Mouse (Mus musculus) layer of hippocampus, adult 9-10 months (tissue): ENCODE data around the gene Herc3.
"Not testable (repeated sequence)": the region's sequence is repeated elsewhere in the genome, so short reads cannot be mapped to it uniquely, and the experiment has no call there.

ENCODE experiments used
- DNase-seq: peaks from one replicate; pipeline ENCODE4 v3.0.0; 2022; ENCODE audit warnings: low spot score

Herc3 gene

DNA sequence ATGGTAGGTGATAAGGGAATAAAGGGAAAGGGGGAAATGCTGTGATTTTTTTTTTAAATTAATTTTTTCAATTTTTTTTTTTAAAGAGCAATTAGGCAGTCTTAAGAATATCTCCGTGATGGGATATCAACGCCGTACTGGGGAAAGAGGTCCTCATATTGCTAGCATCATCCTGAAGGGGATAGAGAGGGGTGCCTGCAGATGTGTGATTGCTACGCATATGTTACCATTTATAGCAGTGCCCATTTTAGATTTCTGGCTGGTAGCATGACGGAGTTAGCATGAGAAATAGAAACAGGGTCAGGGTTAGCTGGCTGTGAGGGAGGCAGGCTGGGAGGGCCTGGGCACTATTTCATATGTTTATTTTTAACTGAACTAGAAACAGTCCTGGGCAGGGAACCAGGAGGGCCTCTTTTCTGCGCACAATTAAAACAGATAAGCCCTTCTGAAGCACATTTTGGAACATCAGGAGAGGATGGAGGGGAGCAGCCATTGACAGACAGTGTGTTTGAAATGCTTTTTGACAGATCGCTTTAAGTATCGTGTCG lies 31.3 kb downstream of the Herc3 start:
- no peak for DNase-seq

DNA sequence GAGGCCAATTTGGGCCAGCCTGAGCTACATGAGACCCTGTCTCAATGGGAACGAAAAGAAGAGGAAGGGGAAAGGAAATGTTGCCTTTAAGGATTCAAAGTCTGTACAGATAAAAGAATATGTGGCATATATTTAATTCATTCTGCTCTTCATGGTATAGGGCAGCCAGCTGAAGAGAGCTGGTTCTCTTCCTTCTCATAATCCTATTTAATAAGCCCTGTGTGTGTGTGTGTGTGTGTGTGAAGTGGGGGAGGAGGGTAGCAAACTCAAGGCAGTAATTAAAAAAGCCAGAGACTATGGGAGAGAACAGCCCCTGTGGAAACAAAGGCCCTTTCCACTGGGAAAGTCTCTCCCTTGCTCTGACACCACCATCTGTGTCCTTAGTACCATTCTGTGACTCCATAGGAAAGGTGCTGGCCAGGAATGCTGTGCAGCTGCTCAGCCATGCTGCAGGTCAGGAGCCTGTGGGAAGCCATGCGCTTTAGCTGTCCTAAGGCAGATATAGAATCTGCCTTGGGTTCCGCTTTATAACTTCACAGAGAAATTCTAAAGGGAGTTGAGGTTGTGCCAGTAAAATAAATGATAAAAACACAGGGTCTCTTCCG lies 32.5 kb downstream of the Herc3 start:
- no peak for DNase-seq

DNA sequence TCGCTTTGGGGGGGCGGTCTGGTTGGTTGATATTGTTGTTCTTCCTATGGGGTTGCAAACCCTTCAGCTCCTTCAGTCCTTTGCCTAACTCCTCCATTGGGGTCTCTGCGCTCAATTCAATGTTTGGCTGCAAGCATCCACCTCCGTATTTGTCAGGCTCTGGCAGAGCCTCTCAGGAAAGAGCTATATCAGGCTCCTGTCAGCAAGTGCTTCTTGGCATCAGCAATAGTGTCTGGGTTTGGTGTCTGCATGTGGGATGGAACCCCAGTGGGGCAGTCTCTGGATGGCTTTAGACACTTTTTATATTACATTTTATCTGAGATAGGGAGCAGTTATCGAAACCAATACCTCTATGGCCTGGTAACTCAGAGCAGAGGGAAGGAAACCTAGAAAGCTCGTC lies 36.6 kb downstream of the Herc3 start:
- DNase-seq = not testable (repeated sequence)

DNA sequence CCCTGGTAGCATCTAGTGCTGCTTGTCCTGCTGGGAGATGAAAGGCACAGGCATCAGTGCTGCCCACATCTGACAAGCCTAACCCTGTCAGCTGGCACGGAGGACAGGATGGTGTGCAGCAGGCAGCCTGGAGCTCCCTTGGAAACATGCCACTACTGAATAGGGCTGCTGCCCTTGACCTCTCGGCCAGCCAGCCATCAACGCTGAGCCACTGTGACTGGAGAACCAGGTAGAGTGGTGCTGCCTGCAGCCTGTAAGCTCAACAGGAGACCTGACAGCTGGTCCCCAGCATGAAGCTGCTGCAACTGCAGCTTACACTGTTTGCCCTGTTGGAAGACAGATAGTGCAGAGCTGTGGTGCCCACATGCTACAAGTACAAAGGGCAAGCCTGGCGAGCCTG lies 48.3 kb downstream of the Herc3 start:
- DNase-seq = no peak

GRCm38 (mm10) chr6:58879987-58880386 lies 48.7 kb downstream of the Herc3 start:
- DNase-seq = no peak

GRCm38 (mm10) chr6:58880861-58881260 lies 49.6 kb downstream of the Herc3 start:
- no peak for DNase-seq

DNA sequence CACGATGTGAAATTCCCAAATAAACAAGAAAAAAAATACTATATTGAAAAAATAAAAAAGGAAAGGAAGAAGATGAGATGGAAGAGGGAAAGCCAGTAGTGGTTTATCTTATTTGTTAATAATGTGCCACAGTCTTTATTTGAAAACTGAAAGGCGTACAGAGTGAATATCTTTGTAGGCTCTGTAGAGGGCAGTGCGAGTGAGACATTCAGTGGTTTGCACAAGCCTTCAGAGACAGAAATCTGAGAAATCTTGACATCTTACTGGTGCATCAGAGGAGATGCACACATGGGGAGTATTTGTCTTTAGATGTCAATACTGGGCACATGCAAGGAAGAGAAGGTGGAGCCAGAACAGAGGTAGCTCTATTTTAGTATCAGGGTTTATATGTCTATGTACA lies 50.1 kb downstream of the Herc3 start:
- DNase-seq = no peak

DNA sequence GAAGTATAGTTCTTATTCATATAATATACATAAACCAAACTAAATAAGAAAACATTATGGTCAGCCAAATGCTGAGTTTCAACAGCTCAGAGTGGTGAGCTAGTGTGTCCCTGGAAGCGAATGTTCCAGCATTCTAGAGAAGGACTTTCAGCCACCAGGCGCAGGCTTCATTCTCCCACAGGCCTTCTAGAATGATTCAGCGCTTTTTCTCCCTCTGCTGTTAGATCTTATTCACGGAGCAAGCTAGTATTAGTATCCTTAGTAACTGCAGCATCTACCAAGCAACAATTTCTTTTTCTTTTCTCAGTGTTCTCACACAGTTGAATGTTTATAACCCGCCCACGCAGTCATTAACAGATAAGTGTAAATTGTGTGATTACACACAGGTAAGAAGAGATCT lies 51.0 kb downstream of the Herc3 start:
- no peak for DNase-seq

GRCm38 (mm10) chr6:58889917-58890316 lies 58.7 kb downstream of the Herc3 start:
- DNase-seq = no peak

DNA sequence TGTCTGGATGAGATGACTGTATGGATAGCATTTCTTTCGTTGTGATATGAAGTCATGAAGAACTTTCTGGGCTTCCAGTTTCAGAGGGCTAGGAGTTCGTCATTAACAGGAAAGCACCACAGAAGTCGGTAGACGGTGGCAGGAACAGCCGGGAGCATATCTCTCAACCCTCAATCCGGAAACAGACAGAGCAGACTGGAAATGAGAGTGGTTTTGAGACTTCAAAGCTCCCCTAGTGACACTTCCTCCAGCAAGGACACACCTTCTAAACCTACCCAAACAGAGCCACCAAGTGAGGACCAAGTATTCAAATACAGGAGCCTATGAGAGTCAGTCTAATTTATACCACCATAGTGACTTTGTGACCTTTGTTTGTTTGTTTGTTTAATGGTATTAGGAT lies 62.0 kb downstream of the Herc3 start:
- DNase-seq = no peak

DNA sequence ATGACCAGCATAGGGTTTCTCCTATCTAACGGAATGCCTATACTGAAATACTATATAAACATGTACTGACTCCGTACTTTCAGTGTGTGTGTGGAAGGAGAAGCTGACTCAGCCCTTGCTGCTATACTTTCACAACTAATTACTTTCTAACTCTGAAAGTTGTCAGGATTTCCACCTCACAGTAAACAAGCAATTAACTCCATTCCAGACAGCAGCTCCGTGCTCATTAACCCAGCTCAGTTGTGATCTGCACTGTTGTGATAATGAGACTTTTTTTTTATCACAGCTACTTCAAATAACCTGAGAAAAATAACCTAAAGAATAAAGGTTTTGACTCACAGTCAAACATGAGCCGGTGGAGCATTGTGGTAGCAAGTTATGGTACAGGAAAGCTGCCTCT lies 63.7 kb downstream of the Herc3 start:
- no peak for DNase-seq

DNA sequence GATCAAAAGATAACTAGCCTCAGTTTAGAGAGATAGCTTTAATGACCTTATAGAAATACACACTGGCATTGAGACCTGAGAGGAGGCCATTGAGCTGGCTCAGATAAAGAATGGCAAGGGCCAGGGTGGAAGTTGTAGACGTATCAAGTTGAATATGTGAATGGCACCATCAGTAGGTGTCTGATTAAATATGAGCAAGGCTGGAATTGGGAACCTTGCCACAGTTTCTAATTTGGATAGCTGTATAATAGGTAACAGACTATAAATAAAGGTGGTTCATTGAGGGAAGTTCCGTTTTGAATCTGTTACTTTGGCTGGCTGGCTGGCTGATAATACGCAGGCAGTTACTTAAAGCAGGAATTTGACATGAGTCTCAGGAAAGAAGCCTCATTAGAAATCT lies 65.4 kb downstream of the Herc3 start:
- DNase-seq = no peak

DNA sequence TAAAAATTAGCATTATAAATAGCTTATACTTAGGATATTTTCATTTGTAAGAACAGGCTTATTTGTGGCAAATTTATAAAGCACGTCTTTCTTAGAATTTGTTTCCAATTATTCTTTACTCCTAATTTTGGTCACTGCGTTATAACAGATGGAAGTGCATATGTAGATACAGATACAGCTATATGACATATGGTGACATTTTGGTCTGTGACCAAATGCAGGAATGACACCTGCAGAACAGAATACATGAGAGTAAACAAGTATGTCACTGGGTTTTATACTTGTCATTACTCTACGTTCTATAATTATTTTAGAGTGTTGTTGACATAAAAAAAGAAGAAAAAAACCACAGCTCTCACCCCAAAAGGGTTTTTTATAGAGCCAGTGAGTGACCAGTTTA lies 67.8 kb downstream of the Herc3 start:
- DNase-seq = no peak

GRCm38 (mm10) chr6:58900536-58900935 lies 69.3 kb downstream of the Herc3 start:
- no peak for DNase-seq

DNA sequence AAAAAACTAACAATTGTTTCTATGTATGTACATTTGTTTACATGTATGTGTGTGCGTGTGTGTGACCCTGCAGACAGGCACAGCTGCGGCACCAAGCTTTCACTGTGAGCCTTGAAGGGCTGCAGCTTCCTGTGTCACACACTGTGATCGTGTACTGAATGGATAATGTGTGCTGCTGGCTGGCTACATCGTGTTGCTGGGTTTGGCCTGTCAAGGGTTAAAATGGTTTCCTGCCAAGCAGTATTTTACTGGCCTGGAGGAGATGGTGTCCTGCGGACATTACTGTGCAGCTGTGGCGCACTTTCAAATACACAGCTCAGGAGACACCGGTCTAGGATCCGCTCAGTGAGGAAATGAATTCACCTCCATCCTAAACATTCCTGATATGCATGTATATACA lies 71.9 kb downstream of the Herc3 start:
- no peak for DNase-seq

DNA sequence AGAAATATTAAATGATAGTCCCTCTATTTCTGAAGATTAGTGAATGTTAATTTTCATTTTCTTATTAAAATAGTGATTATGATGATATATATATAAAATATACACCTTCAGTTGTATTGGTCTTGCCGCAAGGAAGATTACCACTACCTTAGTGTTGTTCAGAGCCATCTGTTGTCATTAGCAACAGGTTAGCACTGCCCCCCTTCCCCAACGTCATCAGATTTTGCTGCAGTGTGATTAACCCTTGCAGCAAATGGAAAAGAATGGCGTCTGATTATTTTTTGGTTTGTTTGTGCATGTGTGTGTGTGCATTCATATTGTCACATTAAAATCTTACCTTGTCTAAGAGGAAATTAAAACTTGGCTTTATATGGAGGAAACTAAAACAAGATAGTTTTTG lies 73.3 kb downstream of the Herc3 start:
- DNase-seq = no peak

DNA sequence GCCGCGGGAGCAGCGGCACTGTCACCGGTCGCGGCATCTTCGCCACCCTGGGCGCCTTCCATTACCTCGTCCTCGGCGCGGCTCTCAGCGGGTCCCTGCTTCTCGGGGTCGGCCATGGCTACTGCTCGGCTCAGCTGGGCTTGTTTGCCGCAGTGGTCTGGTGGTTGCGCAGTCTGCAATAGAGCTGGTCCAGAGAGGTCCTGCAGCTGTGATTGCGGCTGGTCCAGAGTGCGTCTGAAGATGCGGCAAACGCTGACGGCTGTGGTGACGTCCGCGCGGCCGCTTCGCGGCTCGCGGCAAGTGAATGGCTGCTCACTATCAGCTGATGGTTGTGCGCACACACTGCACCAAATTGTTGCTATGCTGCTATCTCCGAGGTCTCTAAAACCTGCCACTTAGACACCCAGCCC lies 75.6 kb downstream of the Herc3 start, which contains the start of gene Nap1l5:
Gene Nap1l5, minus strand, starts transcription at position 225 of the 410 bp plus-strand sequence.
- no peak for DNase-seq

- DNase-seq = no peak
Observed at GRCm38 (mm10) chr6:58907336-58907735, 76.1 kb downstream of the Herc3 start.

GRCm38 (mm10) chr6:58907791-58908190 lies 76.5 kb downstream of the Herc3 start:
- no peak for DNase-seq

- no peak for DNase-seq
Observed at GRCm38 (mm10) chr6:58912842-58913241, 81.6 kb downstream of the Herc3 start.

DNA sequence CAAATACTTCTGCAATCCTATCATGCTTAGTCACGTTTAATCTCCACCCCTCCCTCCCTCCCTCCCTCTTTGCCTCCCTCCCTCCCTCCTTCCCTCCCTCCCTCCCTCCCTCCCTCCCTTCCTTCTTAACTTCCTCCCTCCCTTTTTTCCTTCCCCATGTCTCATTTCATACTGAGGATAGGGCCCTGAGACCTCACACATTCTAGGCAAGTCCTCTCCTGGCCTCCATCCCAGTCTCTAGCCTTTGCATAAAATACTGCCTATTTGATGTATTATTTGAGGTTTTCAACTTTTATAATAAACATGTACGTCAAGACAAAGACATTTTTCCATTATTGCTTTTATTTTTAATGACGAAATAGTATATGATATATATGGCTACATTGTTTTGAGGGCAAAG lies 82.3 kb downstream of the Herc3 start:
- no peak for DNase-seq

- DNase-seq = no peak
Observed at GRCm38 (mm10) chr6:58913971-58914370, 82.7 kb downstream of the Herc3 start.

DNA sequence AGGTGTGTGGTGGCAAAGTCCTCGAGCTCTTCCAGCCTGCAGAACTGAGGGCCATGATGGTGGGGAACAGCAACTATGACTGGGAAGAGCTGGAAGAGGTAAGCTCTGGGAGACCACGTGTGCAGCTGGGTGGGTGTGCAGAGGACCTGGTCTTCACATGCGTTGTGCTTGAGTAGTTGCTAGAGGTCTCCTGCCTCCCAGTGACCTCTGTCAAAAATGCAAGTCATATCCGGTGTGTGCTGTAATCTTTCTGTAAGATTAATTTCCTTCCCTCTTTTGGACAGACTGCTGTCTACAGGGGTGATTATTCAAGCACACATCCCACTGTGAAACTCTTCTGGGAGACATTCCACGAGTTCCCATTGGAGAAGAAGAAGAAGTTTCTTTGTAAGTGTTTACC lies 85.2 kb downstream of the Herc3 start:
- DNase-seq = no peak

DNA sequence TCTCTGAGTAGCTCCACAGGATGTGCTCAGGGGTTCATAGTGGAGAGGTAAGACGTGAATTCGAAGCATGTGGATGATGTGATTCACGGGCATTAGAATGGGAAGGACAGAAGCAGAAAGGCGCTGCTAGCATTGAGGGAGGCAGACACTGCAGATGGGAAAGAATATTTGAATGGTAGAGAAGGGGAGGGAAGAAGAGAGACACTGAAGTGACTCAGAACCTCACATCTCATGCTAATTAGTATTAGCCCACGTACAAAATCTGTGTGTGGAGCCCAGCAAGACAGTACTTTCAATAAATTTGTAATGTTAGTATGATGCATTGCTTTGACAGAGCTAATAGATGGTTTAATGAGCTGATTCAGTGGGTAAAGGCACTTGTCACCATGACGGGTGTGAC lies 89.5 kb downstream of the Herc3 start:
- no peak for DNase-seq
